Mouse (Mus musculus) midbrain, postnatal 0 days (tissue): ENCODE results near the gene Cables2. TPM values are rescaled to one million over a fixed set of nuclear protein-coding genes. Genes with fewer than 3 reads are reported as not detected.
A peak's percentile ranks its signal among the peaks of the same experiment; 100 is the strongest.

ENCODE experiments used
- ATAC-seq: fragments of 200-750 bp; cut with Nextera tagmentation; 2 replicates; pipeline ENCODE4 v1.8.0; 2017; ENCODE audit warnings: moderate number of reproducible peaks, mild to moderate bottlenecking, moderate TSS enrichment, moderate library complexity; ENCODE audit not compliant: low FRiP score
- DNase-seq: peaks from one replicate; pipeline ENCODE4 v3.0.0-alpha.2; 2015; ENCODE audit warnings: low spot score
- H3K27ac ChIP-seq: fragments of 300-500 bp; sonication (generic); 2 replicates; pipeline ENCODE4 v1.5.1; 2014; ENCODE audit warnings: low read depth, mild to moderate bottlenecking, low read length, mixed read lengths
- H3K27me3 ChIP-seq: fragments of 300-500 bp; sonication (generic); 2 replicates; pipeline ENCODE4 v1.6.1; 2014; ENCODE audit warnings: low read length, control low read depth, mixed read lengths; ENCODE audit not compliant: insufficient read depth
- H3K36me3 ChIP-seq: fragments of 300-500 bp; sonication (generic); 2 replicates; pipeline ENCODE4 v1.6.1; 2014; ENCODE audit warnings: low read length, control low read depth, mixed read lengths; ENCODE audit not compliant: insufficient read depth
- H3K4me1 ChIP-seq: fragments of 300-500 bp; sonication (generic); 2 replicates; pipeline ENCODE4 v1.6.1; 2014; ENCODE audit warnings: mild to moderate bottlenecking, control low read depth, antibody characterized with exemption, low read length, mixed read lengths; ENCODE audit not compliant: insufficient read depth
- H3K4me2 ChIP-seq: fragments of 300-500 bp; sonication (generic); 2 replicates; pipeline ENCODE4 v1.6.1; 2014; ENCODE audit warnings: low read depth, mild to moderate bottlenecking, low read length, mixed read lengths; ENCODE audit not compliant: poor library complexity, severe bottlenecking
- H3K4me3 ChIP-seq: fragments of 300-500 bp; sonication (generic); 2 replicates; pipeline ENCODE4 v1.5.1; 2014; ENCODE audit warnings: low read depth, mild to moderate bottlenecking, low read length, moderate library complexity
- H3K9ac ChIP-seq: fragments of 300-500 bp; sonication (generic); replicated peaks from 2 replicates; pipeline ENCODE4 v1.6.1; 2014; ENCODE audit warnings: mild to moderate bottlenecking, low read length, moderate library complexity, mixed read lengths; ENCODE audit not compliant: poor library complexity, severe bottlenecking
- H3K9me3 ChIP-seq: fragments of 300-500 bp; sonication (generic); 2 replicates; pipeline ENCODE4 v1.6.1; 2016; ENCODE audit warnings: low read length, control low read depth
- CTCF ChIP-seq: IDR thresholded peaks from 2 replicates; pipeline ENCODE4 v1.5.1; 2016; ENCODE audit warnings: antibody characterized with exemption, mild to moderate bottlenecking
- WGBS: fragments of 180-500 bp; shearing (Covaris S2); extraction: QIAGEN DNeasy Blood & Tissue Kit; methylation state at CpG from one replicate; pipeline ENCODE4 v1.1.7; 2014; 5-methylcytosine and 5-hydroxymethylcytosine counted together
- microRNA-seq: library from miRNA; unstranded; fragments of <30 nt; microRNA quantifications from one replicate; pipeline ENCODE4, GENCODE M21; 2016; ENCODE audit warnings: borderline number of aligned reads
- polyA plus RNA-seq: library from polyadenylated mRNA; unstranded; fragments of >200 nt; fragmentation: Nextera tagmentation; extraction: Ambion mirVana; gene quantifications from 2 replicates; pipeline ENCODE4 v1.2.1, GENCODE M21; 2015
- total RNA-seq: library from RNA; depleted of rRNA; stranded (reverse); fragments of >200 nt; gene quantifications from 2 replicates; pipeline ENCODE4 v1.2.3, GENCODE M21; 2014; rRNA removed

Gene Cables2
- total and polyA plus RNA-seq, 2 experiments from 2014 or later = 37.8 to 59.1 TPM

- Histone ChIP-seq H3K36me3 (no peaks in the 10 kb centered on the region), H3K4me3 (no peak overlapping the region), H3K4me1 (no peaks in the 10 kb centered on the region), H3K9me3 (no peaks in the 10 kb centered on the region), H3K9ac (no peak overlapping the region), H3K27ac (no peak overlapping the region), H3K27me3 (no peaks in the 10 kb centered on the region), H3K4me2 (no peak overlapping the region)
- no peak for TF ChIP-seq CTCF
- no peak for DNase-seq
- 55% methylated on average over 5 of the region's 5 CpGs for WGBS
- ATAC-seq = no peak
Measured at GRCm38 (mm10) chr2:180216921-180217320, 56.4 kb downstream of the Cables2 start.

GRCm38 (mm10) chr2:180215951-180216350 lies 57.3 kb downstream of the Cables2 start:
- no peak for TF ChIP-seq CTCF
- H3K4me1 ChIP-seq = no peaks in the 10 kb centered on the region
- H3K4me3 ChIP-seq = no peak overlapping the region
- no peaks in the 10 kb centered on the region for H3K9me3 ChIP-seq
- H3K36me3 ChIP-seq = no peaks in the 10 kb centered on the region
- H3K27me3 ChIP-seq = no peaks in the 10 kb centered on the region
- no peak overlapping the region for H3K4me2 ChIP-seq
- ATAC-seq = no peak
- 77% methylated on average over 6 of the region's 6 CpGs for WGBS
- H3K9ac ChIP-seq = no peak overlapping the region
- H3K27ac ChIP-seq = no peak overlapping the region
- no peak for DNase-seq

GRCm38 (mm10) chr2:180215011-180215461 lies 58.3 kb downstream of the Cables2 start:
- DNase-seq = no peak
- H3K27ac ChIP-seq = no peak overlapping the region
- no peak overlapping the region for H3K9ac ChIP-seq

GRCm38 (mm10) chr2:180214352-180214978 lies 58.8 kb downstream of the Cables2 start:
- Histone ChIP-seq H3K27ac (no peak overlapping the region), H3K4me3 (no peak overlapping the region), H3K4me1 (no peaks in the 10 kb centered on the region), H3K9me3 (no peaks in the 10 kb centered on the region), H3K4me2 (no peak overlapping the region), H3K27me3 (no peaks in the 10 kb centered on the region), H3K36me3 (no peaks in the 10 kb centered on the region), H3K9ac (no peak overlapping the region)
- DNase-seq = no peak
- 87% methylated on average over 4 of the region's 4 CpGs for WGBS
- no peak for TF ChIP-seq CTCF
- no peak for ATAC-seq

More at GRCm38 (mm10) chr2:180215011-180215461, 58.3 kb downstream of the Cables2 start:
- TF ChIP-seq CTCF = no peak
- no peak for ATAC-seq
- 73% methylated on average over 8 of the region's 8 CpGs for WGBS
- no peak overlapping the region for H3K4me2 ChIP-seq
- no peaks in the 10 kb centered on the region for H3K9me3 ChIP-seq
- H3K36me3 ChIP-seq = no peaks in the 10 kb centered on the region
- no peaks in the 10 kb centered on the region for H3K4me1 ChIP-seq
- H3K27me3 ChIP-seq = no peaks in the 10 kb centered on the region
- H3K4me3 ChIP-seq = no peak overlapping the region

- DNase-seq (no peak), ATAC-seq (no peak)
- WGBS = 97% methylated on average over 3 of the region's 3 CpGs
- Histone ChIP-seq H3K9ac (no peak overlapping the region), H3K4me1 (no peaks in the 10 kb centered on the region), H3K4me3 (no peak overlapping the region), H3K9me3 (no peaks in the 10 kb centered on the region), H3K36me3 (no peaks in the 10 kb centered on the region), H3K4me2 (no peak overlapping the region), H3K27ac (no peak overlapping the region), H3K27me3 (no peaks in the 10 kb centered on the region)
- TF ChIP-seq CTCF = peak; percentile 42
Measured at GRCm38 (mm10) chr2:180212255-180212654, 61.0 kb downstream of the Cables2 start.

GRCm38 (mm10) chr2:180208976-180209375 lies 64.3 kb downstream of the Cables2 start:
- no peaks in the 10 kb centered on the region for H3K36me3 ChIP-seq
- no peak overlapping the region for H3K27ac ChIP-seq
- no peaks in the 10 kb centered on the region for H3K9me3 ChIP-seq
- 78% methylated on average over 1 of the region's 1 CpGs for WGBS
- no peak overlapping the region for H3K4me2 ChIP-seq
- no peaks in the 10 kb centered on the region for H3K27me3 ChIP-seq
- H3K9ac ChIP-seq = no peak overlapping the region
- no peak for TF ChIP-seq CTCF
- H3K4me3 ChIP-seq = no peak overlapping the region
- ATAC-seq = no peak
- H3K4me1 ChIP-seq = 0 out of 2 replicates have a peak, but pooled peaks cover 2% of the 10 kb centered on the region
- DNase-seq = no peak

Small RNA genes within 50 kb of the gene (microRNA-seq; reads per million reads assigned to microRNA genes)
- not detected for gene Mir3091

Other genes starting within 250 kb of the Cables2 start
- gene Lsm14b, start 248.5 kb downstream of the Cables2 start, total RNA-seq = 113 and 118 TPM in 2 replicates
- 22.0 and 23.6 TPM in 2 replicates for gene Lsm14b, start 248.5 kb downstream of the Cables2 start, polyA plus RNA-seq
- 197 and 234 TPM in 2 replicates for gene Psma7, start 231.1 kb downstream of the Cables2 start, total RNA-seq
- 584 and 586 TPM in 2 replicates for gene Psma7, start 231.1 kb downstream of the Cables2 start, polyA plus RNA-seq
- gene Ss18l1, start 231.0 kb downstream of the Cables2 start, total RNA-seq = 110 and 111 TPM in 2 replicates
- 49.2 and 52.3 TPM in 2 replicates for gene Ss18l1, start 231.0 kb downstream of the Cables2 start, polyA plus RNA-seq
- gene Mtg2, start 202.9 kb downstream of the Cables2 start, total RNA-seq = 18.0 and 21.3 TPM in 2 replicates
- gene Mtg2, start 202.9 kb downstream of the Cables2 start, polyA plus RNA-seq = 27.3 and 29.1 TPM in 2 replicates
- gene Hrh3, start 169.0 kb downstream of the Cables2 start, total RNA-seq = 6.2 and 9.3 TPM in 2 replicates
- 4.9 and 6.2 TPM in 2 replicates for gene Hrh3, start 169.0 kb downstream of the Cables2 start, polyA plus RNA-seq
- gene Osbpl2, start 154.2 kb downstream of the Cables2 start, total RNA-seq = 52.6 and 67.5 TPM in 2 replicates
- gene Osbpl2, start 154.2 kb downstream of the Cables2 start, polyA plus RNA-seq = 64.9 and 70.3 TPM in 2 replicates
- gene Adrm1, start 102.0 kb downstream of the Cables2 start, total RNA-seq = 98.2 and 105 TPM in 2 replicates
- 222 and 224 TPM in 2 replicates for gene Adrm1, start 102.0 kb downstream of the Cables2 start, polyA plus RNA-seq
- 5.9 and 8.9 TPM in 2 replicates for gene Lama5, start 47.6 kb downstream of the Cables2 start, total RNA-seq
- 1.8 and 1.9 TPM in 2 replicates for gene Lama5, start 47.6 kb downstream of the Cables2 start, polyA plus RNA-seq
- gene Rps21, start 16.1 kb downstream of the Cables2 start, total RNA-seq = 574 and 749 TPM in 2 replicates
- 388 and 422 TPM in 2 replicates for gene Rps21, start 16.1 kb downstream of the Cables2 start, polyA plus RNA-seq
- not detected in 2 replicates for gene Rbbp8nl, start 16.4 kb upstream of the Cables2 start, total RNA-seq
- gene Rbbp8nl, start 16.4 kb upstream of the Cables2 start, polyA plus RNA-seq = not detected in 2 replicates
- gene Gata5, start 61.2 kb upstream of the Cables2 start, total RNA-seq = not detected in 2 replicates
- gene Gata5, start 61.2 kb upstream of the Cables2 start, polyA plus RNA-seq = not detected in 2 replicates
- gene Slco4a1, start 182.7 kb upstream of the Cables2 start, total RNA-seq = 1.5 and 5.1 TPM in 2 replicates
- 2.5 and 2.8 TPM in 2 replicates for gene Slco4a1, start 182.7 kb upstream of the Cables2 start, polyA plus RNA-seq
- 12.6 and 15.2 TPM in 2 replicates for gene Ntsr1, start 226.5 kb upstream of the Cables2 start, total RNA-seq
- 4.1 and 4.7 TPM in 2 replicates for gene Ntsr1, start 226.5 kb upstream of the Cables2 start, polyA plus RNA-seq